Mouse (Mus musculus): ENCODE data around the gene Snx27. TPM values are rescaled to one million over a fixed set of nuclear protein-coding genes. Genes with fewer than 3 reads are reported as not detected.

Snx27 gene
- total RNA-seq, 2 experiments from 2014 or later, result 32.5 to 38.7 TPM

GRCm38 (mm10) chr3:94574506-94574905 lies 8.0 kb downstream of the Snx27 start:
- DNase-seq (ENCODE audit: low spot score), result no peak

DNA sequence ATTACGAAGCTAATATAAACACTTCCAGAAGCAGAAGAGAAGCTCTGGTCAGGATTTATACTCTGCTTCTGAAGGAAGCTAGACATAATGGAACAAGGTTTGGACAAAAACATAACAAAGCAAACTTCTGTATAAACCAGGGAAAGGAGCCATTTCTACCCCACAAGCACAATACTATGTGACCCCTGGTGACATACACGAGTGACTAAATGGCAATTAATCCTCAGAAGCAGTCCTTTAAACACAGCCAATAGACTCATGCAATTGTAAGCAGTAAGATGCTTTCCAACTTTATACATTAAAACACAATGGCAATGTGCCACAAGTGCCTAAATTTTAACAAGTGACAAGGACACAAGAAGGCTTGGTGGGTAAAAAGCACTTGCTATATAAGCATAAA lies 15.3 kb downstream of the Snx27 start:
- no peak for DNase-seq (ENCODE audit: low spot score)

DNA sequence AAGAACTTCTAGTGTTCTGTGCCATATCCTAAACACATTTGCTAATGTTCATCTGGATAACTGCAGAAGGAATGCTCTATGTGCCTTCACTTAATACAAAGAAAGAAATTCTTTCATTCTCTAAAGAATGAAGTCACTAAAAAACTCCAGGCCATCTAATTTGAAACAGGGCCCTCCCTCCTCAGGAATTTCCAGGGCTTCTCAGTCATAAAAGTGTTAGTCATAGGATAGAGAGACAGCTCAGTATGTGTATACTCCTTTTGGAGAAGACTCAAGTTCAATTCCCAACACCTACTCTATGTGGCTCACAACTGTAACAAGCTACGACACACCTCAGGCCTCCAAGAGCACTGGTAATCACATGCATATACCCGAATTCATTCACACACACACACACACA lies 17.0 kb downstream of the Snx27 start:
- peak; percentile 25 for DNase-seq (ENCODE audit: low spot score)

DNA sequence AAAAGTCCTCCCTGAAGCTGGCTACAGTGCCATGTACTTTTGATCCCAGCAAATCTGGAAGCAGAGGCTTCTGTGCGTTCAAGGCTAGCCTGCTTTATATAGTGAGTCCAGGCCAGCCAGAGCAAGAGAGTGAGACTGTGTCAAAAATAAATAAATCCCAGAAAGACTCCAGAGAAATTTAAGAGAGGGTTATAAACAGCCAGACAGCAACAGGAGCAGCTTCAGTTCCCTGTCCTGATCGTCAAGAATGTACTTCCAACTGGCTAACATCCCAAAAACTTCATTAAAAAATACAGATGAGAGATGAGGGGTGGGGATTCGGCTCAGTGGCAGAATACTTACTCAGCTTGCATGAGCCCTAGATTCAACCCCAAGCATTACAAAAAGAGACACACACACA lies 17.4 kb downstream of the Snx27 start:
- peak; percentile 26 for DNase-seq (ENCODE audit: low spot score)

GRCm38 (mm10) chr3:94564356-94565010 lies 18.0 kb downstream of the Snx27 start:
- DNase-seq (ENCODE audit: low spot score), result no peak

DNA sequence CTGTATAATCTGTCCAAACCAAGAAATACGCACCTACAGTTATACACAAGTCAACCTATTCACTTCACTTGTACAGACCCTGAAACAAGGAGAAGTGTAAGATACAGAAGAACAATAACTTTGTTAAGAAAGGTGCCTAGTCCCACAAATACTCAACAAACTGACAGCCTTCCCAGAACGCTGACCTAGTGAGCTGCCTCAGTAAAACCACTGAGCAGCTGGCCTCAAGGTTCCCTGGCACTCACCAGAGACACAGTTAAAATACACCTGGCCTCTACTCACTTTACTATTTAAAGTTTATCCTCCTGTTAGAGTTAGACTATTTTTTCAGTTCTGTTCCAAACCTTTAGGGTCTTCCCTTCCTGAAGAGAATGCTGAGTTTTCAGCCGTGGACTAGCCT lies 19.4 kb downstream of the Snx27 start:
- peak; percentile 21 for DNase-seq (ENCODE audit: low spot score)

DNA sequence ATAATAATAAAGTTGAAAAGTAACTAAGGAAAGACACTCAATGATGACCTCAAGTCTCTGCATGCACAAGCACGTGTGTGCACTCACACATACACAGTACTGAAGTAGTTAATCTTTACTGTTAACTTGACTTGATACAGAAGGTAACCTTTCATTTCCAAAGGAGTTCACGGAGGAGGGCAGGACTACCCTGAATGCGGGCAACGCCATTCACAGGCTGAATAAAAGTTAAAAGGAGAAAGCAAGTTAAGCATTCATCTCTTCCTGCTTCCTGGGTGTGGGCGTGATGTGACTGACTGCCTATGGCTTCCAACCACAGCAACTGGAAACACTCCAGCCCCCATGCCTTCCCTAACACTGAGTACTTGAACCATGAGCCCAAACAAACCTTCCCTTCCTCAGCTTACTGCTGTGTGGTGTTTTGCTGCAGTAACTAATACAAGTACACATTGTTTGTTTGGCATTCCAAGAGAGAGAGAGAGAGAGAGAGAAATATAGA lies 22.5 kb downstream of the Snx27 start:
- no peak for DNase-seq (ENCODE audit: low spot score)

DNA sequence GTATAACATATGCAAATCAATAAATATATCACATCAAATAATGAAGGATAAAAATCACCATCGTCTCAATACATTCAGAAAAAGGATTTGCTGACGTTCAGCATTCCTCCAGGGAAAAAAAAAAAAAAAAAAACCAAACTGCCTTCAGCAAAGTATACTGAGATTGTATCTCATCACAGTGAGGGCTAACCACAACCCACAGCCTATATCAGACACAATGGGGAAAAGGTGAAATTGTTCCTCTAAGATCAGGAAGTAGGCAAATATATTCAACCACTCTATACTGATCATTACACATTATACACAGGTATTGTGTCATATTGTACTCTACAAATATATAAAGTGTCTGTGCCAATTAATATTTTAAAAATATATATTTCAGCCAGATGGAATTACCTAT lies 33.5 kb downstream of the Snx27 start:
- no peak for DNase-seq (ENCODE audit: low spot score)

DNA sequence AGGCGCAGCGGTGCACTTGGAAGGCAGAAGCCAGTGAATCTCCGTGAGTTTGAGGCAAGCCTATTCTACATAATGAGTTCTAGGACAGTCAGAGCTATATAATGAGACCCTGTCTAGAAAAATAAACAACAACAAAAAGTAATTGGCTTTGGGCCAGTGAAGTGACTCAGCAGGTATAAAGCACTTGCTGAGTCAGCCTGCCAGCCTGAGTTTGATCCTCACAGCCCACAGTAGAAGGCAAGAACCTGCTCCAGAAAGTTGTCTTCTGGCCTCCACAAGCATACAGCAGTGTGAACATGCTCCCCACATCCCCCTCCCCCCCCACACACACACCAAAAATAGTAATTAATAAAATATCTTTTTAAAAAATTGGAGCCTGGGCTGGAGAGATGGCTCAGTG lies 45.3 kb downstream of the Snx27 start:
- no peak for DNase-seq (ENCODE audit: low spot score)

DNA sequence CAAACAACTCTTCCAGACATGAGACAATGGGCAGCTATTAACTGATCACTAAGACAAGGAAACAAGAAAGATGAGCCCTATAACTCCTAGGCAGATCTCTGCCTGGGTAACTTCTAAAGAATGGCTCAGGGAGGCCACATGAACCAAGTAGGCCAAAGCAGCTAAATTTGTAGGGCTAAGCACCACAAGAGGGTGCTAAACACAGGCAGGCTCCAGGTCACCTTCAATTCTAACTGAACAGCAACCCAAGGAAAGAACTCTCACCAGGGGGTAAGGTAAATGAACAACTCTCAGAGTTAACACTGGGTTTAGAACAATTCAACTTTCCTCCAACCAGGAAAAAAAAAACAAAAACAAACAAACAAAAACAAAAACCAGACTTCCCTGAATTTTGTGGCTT lies 48.5 kb downstream of the Snx27 start:
- peak; percentile 62 for DNase-seq (ENCODE audit: low spot score)

- no peak for DNase-seq (ENCODE audit: low spot score)
Measured at GRCm38 (mm10) chr3:94526731-94527130, 55.8 kb downstream of the Snx27 start.

DNA sequence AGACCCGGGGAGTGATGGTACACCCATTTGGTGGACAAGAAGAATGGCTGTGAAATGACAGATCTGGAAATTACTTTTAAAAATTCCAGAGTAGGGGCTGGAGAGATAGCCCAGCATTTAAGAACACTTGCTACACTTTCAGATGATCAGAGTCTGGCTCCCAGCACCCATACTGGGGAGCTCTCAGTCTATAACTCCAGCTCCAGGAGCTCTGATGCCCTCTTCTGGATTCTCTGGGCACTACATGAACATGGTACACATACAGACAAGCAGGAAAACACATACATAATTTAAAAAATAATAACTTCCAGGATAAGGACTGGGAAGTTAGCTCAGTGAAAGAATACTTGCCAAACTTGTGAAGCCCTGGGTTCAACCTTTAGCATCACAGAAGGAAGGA lies 75.9 kb downstream of the Snx27 start:
- DNase-seq (ENCODE audit: low spot score), result no peak

GRCm38 (mm10) chr3:94502243-94502642 lies 80.3 kb downstream of the Snx27 start:
- DNase-seq (ENCODE audit: low spot score), result peak; percentile 24

DNA sequence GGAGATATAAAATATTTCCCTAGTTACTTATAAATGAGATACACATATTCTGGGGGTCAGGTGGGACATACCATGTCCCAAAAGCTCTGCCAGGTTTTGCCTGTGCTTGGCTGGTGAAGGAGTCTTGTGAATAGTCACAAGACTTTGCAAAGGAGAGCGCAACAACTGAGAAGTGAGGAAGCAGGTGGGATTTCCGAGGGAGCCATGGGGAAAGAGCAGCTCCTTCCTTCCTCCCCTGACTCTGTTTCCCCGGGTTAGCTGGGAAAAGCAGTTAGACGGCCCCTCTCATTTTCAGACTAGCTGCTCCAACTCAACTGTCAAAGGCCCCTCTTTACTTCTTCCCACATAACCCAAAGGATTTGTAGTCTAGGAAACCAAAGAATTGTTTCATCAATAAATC lies 85.4 kb downstream of the Snx27 start:
- DNase-seq (ENCODE audit: low spot score), result no peak

GRCm38 (mm10) chr3:94487581-94487980 lies 94.9 kb downstream of the Snx27 start:
- no peak for DNase-seq (ENCODE audit: low spot score)

DNA sequence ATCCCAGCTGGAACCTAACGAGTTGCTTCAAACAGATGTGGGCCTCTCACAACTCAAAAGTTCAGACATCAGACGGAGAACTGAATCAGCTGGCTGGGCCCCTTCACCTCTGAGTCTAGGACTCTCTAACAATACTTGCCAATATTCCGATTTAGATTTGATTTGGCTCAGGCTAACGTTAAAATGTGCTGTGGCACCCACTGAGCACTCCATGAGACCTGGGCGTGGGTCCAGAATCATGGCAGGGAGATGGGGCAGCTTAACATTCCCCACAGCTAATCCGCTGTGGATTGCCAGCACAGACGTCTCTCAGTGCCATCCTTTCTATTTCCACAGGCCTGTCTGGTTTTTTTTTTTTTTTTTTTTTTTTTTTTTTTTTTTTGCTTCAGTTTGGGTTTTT lies 96.6 kb downstream of the Snx27 start:
- no peak for DNase-seq (ENCODE audit: low spot score)

GRCm38 (mm10) chr3:94483790-94484439 lies 98.6 kb downstream of the Snx27 start:
- no peak for DNase-seq (ENCODE audit: low spot score)

- peak; percentile 47 for DNase-seq (ENCODE audit: low spot score)
Measured at GRCm38 (mm10) chr3:94482764-94483385, 99.6 kb downstream of the Snx27 start.

DNA sequence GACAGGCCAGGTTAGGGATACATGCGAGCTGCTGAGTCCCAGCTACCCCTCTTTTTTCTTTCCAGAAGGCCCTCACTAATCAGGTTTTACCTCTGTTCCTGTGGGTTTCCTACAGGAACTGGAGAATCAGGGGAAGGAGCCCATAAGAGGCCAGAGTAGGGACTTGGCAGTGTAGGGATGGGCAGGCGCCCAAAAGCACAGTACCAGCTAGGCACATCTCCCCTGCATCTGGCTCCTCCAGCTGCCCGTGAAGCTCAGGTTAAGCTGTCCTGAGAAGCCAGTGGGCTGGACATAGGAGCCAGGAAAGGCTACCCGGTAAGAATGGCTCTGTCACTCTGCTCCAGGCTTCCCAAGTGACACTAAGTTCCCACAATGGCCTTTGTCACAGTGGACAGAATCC lies 101.1 kb downstream of the Snx27 start:
- DNase-seq (ENCODE audit: low spot score), result peak; percentile 41

DNA sequence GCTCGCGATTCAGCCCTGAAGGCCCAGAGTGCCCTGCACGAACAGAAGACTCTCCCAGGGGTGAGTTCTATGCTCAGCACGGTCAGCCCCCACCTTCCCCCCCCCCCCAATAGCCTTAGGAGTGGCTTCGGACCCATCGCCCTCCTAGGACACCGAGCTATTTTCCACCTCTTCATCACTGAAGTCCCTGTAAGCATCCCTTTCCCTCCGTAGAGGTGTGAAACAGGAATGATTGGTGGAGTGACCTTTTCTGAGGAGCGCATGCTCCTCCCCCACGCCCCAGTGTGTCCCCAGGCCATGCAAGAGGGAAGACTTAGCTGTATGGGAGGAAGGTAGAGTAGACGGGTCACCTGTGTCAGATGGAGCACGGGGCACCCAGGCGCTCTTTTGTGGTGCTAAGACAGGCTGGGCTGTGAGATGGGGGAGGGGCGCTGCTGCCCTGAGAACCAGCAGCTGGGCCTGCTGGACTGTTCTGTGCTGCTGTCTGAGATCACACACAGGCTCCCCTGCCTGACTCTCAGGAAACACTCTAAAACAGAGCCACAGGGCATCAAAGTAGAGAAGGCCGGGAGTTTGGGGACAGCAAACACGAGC lies 102.1 kb downstream of the Snx27 start, which contains the start of gene Riiad1:
Gene Riiad1 (minus strand): TSS at position 51 of the 594 bp plus-strand sequence.
- DNase-seq (ENCODE audit: low spot score), result no peak

GRCm38 (mm10) chr3:94479564-94479963 lies 103.0 kb downstream of the Snx27 start:
- DNase-seq (ENCODE audit: low spot score), result no peak

DNA sequence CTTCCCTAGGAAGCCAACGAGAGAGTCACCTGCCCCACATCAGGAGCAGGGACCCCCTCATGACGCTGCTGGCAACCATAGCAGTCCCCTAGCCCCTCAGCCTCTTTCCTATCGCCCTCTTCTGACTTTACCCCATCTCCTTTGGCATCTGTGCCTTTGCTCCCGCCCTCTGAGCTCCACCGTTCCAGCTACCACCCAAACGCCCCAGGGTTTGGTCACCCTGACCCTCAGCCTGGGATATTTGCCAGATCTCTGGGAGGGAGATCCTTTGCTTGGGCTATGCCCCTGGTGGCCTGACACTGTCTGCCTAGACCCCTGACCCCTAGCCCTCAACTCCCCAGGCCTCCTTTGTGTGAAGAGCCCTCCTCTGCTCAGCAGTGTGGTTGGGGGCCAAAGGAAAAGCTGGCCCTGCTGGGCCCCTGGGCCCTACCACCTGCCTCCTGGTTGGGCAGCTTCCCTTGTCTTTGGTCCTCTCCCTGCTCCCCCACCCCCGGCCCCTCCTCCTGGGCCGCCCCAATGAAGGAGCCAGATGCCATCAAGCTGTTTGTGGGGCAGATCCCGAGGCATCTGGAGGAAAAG lies 103.8 kb downstream of the Snx27 start:
- DNase-seq (ENCODE audit: low spot score), result no peak

Measured in gastrocnemius, adult 18-20 months (tissue).